Mouse (Mus musculus) left cerebral cortex, postnatal 4 days (tissue): ENCODE results near the gene Ucp2. TPM values are rescaled to one million over a fixed set of nuclear protein-coding genes. Genes with fewer than 3 reads are reported as not detected.

Experiments used
- DNase-seq: peaks from one replicate; pipeline ENCODE4 v3.0.0-alpha.2; 2022
- intact Hi-C: fragments of 180-260 bp; cut with DNase I; formaldehyde crosslinking; loops from one replicate; pipeline ENCODE4 v1.15.1; 2025
- total RNA-seq, 2 experiments: library from RNA; stranded (reverse); gene quantifications; 2 replicates each; pipeline ENCODE4 v1.2.3; 2021

Gene Ucp2
- total RNA-seq, 2 experiments from 2014 or later: 46.2 to 47.2 TPM

GRCm38 (mm10) chr7:100501844-100502373, 8.8 kb downstream of the Ucp2 start:
- intact Hi-C loops: no loop called here
- DNase-seq: no peak

GRCm38 (mm10) chr7:100502374-100502922, 9.3 kb downstream of the Ucp2 start:
- DNase-seq: no peak
- intact Hi-C loops: no loop called here

GRCm38 (mm10) chr7:100503076-100503475, 9.9 kb downstream of the Ucp2 start:
- intact Hi-C loops: no loop called here
- no peak for DNase-seq

- DNase-seq: no peak
- intact Hi-C loops: no loop called here
Observed at GRCm38 (mm10) chr7:100504740-100505487, 11.8 kb downstream of the Ucp2 start.

GRCm38 (mm10) chr7:100506494-100506893, 13.4 kb downstream of the Ucp2 start:
- DNase-seq: no peak
- intact Hi-C loops: no loop called here

GRCm38 (mm10) chr7:100508670-100509069, 15.5 kb downstream of the Ucp2 start:
- no peak for DNase-seq
- intact Hi-C loops: no loop called here

GRCm38 (mm10) chr7:100511602-100512001, 18.5 kb downstream of the Ucp2 start:
- DNase-seq: no peak
- intact Hi-C loops: no loop called here

GRCm38 (mm10) chr7:100514573-100514972, 21.4 kb downstream of the Ucp2 start, which contains the start of gene Dnajb13:
Gene Dnajb13 (minus strand): TSS chr7:100514960.
- intact Hi-C loops: no loop called here

GRCm38 (mm10) chr7:100520204-100520603, 27.1 kb downstream of the Ucp2 start:
- no peak for DNase-seq
- intact Hi-C loops: loop anchor here (10.0 kb wide), 2 partner anchors 145 to 345 kb away; partner anchors contain the start of genes Plekhb1 and Relt

More at GRCm38 (mm10) chr7:100514573-100514972, 21.4 kb downstream of the Ucp2 start, which contains the start of gene Dnajb13:
- no peak for DNase-seq

GRCm38 (mm10) chr7:100520663-100521285, 27.6 kb downstream of the Ucp2 start:
- intact Hi-C loops: loop anchor here (10.0 kb wide), 2 partner anchors 144 to 344 kb away; partner anchors contain the start of genes Plekhb1 and Relt
- DNase-seq: peak; percentile 83

GRCm38 (mm10) chr7:100522222-100522621, 29.1 kb downstream of the Ucp2 start:
- no peak for DNase-seq
- intact Hi-C loops: loop anchor here (10.0 kb wide), 2 partner anchors 143 to 343 kb away; partner anchors contain the start of genes Plekhb1 and Relt

- intact Hi-C loops: loop anchor here (10.0 kb wide), 2 partner anchors 140 to 340 kb away; partner anchors contain the start of genes Plekhb1 and Relt
- DNase-seq: no peak
Observed at GRCm38 (mm10) chr7:100524669-100525068, 31.5 kb downstream of the Ucp2 start.

- intact Hi-C loops: no loop called here
Observed at GRCm38 (mm10) chr7:100530766-100531165, 37.6 kb downstream of the Ucp2 start.

GRCm38 (mm10) chr7:100533503-100533902, 40.4 kb downstream of the Ucp2 start:
- intact Hi-C loops: no loop called here

More at GRCm38 (mm10) chr7:100530766-100531165, 37.6 kb downstream of the Ucp2 start:
- no peak for DNase-seq

GRCm38 (mm10) chr7:100534216-100534615, 41.1 kb downstream of the Ucp2 start:
- intact Hi-C loops: no loop called here
- DNase-seq: no peak

More at GRCm38 (mm10) chr7:100533503-100533902, 40.4 kb downstream of the Ucp2 start:
- DNase-seq: no peak

- no peak for DNase-seq
- intact Hi-C loops: no loop called here
Observed at GRCm38 (mm10) chr7:100535831-100536230, 42.7 kb downstream of the Ucp2 start.

- intact Hi-C loops: no loop called here
- DNase-seq: peak; percentile 89
Observed at GRCm38 (mm10) chr7:100536804-100537518, 43.8 kb downstream of the Ucp2 start, which contains the start of gene Coa4. Gene Coa4 (plus strand): TSS chr7:100537071.

- intact Hi-C loops: no loop called here
- DNase-seq: no peak
Observed at GRCm38 (mm10) chr7:100537519-100537902, 44.4 kb downstream of the Ucp2 start.

GRCm38 (mm10) chr7:100539516-100539915, 46.4 kb downstream of the Ucp2 start:
- DNase-seq: no peak

GRCm38 (mm10) chr7:100544437-100544836, 51.3 kb downstream of the Ucp2 start:
- no peak for DNase-seq
- intact Hi-C loops: no loop called here

More at GRCm38 (mm10) chr7:100539516-100539915, 46.4 kb downstream of the Ucp2 start:
- intact Hi-C loops: no loop called here
